Mouse (Mus musculus) c-Kit-positive CD71-positive TER-119-positive erythroid progenitor cells, embryonic 14.5 days (primary cell): ENCODE measurements around the gene Kcnk3.

Experiments
- DNase-seq: peaks from one replicate; pipeline ENCODE4 v3.0.0-alpha.2; 2013; ENCODE audit warnings: low spot score

Gene Kcnk3

DNA sequence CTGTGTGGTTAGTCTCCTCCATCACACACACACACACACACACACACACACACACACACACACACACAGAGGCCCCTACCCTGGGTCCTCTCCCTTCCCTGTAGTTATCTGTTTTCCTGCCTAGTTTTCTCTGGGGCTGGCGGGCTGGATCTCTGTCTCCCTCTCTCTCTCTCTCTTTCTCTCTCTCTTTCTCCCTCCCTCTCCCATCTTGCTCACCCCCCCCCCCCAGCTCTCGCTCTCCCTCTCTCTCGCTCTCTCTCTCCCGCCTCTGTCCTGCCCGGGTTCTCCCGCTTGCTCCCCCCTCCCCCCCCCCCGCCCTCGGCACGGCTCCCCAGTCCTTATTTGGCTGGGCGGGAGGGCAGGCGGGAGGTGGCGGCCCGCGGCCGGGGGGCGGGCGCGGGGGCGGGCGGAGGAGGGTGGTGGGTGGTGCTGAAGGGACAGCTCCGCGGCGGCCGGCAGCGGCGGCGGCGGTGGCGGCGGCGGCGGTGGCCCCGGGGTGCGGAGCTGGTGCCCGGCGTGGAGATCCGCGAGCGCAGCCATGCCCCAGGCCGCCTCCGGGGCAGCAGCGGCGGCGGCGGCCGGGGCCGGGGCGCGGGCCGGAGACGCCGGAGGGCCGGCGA lies at the start of gene Kcnk3:
Gene Kcnk3 (plus strand): TSS at position 490 of the 620 bp plus-strand sequence.
- DNase-seq: no peak

DNA sequence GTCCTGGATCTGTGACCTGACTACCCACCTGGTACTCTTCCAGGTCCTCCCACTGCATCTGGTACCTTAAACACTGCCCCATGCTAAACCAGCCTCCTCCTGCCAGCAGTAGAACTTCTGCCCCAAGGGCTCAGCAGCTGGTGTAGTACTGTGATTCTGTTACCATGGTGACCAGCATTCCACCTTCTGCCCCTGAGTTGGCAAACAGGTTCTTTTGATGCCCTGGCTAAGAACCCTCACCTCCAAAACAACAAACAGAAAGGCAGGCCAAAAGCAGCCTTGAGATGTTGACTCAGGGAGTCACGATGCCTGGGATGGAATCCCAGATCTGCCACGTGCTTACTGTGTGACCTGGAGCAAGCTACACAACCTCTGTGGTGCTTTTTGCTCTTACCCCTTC lies 42.3 kb upstream of the Kcnk3 start, which contains the start of gene Cib4:
Gene Cib4 (minus strand): TSS at position 139 of the 400 bp plus-strand sequence.
- DNase-seq: no peak

DNA sequence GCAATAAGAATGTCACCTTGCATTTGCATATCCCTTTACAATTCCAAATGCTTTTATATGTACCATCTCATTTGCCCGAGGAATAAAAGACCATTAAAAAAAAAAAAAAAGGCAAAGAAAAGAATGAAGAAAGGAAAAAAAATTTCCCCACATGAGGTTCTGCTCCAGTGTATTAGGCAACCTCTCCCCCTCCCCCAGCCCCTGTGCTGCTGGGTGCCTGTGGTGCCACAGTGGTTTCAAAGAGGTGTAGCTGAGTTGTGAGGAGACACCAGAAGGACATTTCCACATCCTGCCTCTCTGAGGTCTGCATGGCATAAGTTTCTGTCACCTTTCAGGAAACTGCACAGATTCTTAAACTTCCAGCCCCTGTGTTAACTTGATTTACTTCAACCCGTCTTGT lies 39.3 kb upstream of the Kcnk3 start:
- DNase-seq: no peak

DNA sequence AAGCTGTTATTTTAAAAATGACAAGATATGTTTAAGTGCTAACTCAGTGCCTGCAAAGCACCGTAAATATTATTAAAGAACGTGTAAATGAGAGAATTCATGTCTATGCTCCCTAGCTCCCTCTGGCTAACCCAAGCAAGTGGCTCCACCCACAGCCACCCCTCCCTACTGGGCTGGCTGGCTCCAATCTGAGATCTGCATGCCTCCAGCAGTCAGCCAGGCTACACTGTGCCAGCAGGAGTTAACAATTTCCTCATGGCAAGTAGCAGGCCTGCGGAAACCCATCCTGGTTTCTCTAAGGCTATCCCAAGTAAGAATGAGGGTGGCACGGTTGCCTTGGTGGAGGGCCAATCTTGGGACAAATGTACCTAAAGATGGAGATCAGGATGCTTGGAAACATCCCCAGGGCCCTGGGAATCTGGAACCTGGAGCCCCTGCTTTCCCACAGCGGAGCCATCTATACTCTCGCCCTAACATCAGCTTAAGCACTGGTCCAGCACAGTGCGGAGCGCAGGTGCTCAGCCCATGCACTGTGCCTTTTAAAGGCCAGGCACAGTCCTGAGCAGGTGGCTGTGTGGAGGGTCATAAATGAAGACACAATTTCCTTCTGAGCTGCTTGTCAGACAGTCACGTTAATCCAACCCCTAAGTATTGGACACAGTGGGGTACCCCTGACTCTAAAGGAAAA lies 37.5 kb upstream of the Kcnk3 start:
- DNase-seq: no peak

DNA sequence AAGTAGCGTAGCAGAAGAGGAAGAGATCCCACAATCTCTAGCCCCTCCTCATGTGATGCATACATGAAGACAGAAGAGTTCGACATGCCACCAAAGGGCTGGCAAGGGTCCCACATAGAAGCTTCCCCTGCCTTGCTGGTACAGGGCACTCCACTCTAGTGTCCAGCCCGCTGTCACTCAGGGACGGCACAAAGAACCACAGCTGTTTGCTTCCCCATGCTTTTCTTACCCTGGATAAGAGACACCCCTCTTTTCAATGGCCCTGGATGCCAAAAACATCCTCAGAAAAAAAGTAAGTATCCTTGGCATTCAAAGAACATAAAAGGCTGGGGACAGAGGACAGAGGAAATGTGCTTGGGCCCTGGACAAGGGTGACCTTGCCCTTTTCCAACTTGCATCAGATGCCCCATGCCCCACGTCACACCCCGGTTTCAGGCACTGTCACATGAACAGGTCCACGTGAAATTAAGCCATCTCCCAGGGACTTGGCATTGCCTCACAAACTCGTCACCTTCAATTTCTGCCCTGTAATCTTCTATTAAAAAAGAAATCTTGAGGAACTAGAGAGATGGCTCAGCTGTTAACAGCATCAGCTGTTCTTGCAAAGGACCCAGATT lies 36.8 kb upstream of the Kcnk3 start:
- DNase-seq: no peak

DNA sequence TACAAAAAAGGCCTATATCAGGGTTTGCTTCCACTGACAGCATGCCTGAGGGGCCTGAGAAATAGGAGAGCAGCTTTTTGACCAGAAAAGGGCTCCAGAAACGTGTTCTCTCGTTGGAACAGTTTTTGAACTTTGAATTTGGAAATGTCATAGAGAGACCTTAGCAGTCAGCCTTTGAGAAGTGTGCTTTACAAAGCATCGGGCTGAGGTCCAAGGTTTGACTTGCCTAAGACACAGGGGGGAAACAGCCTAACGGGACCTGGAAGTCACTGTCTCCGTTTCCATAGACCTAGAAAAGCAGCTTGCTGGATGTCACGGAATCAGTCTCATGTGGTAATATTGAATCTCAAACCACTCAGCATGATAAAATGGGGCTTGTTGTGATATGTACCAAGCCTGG lies 36.0 kb upstream of the Kcnk3 start:
- no peak for DNase-seq

DNA sequence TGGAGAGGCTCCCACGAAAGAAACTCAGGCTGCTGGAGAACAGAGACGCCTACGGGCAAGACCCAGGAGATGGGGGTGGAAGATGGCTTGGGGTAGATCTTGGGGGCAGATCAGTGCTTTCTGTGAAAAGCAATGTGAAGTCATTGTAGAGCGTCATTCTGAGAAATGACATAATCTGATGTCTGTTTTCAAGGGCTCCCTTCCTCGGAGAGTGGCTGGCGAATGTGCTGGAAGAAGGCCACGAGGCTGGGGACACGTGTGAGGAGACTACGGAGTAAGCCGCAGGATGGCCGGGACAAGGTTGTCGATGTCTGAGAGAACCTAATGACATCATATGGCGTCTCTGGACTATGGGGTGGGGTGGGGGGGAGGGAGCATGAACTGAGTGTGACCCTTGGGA lies 34.0 kb upstream of the Kcnk3 start:
- DNase-seq: no peak

DNA sequence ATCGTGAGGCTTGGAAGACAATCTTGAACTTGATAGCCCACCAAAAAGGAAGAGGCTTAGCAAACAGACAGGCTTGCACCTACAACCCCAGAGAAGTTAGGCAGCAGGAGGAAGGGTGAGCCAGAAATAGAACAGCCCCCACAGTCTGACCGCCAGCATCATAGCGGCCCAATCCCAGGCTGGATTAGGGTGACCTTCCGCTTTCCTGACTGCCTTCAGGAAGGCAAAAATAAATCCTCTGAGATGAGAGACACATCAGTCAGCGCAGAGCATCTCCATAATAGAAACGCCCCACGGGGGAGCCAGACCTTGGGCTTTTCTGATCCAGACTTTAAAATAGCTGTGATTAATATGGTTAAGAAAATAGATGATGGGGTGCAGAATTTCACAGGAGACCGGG lies 33.0 kb upstream of the Kcnk3 start:
- no peak for DNase-seq

DNA sequence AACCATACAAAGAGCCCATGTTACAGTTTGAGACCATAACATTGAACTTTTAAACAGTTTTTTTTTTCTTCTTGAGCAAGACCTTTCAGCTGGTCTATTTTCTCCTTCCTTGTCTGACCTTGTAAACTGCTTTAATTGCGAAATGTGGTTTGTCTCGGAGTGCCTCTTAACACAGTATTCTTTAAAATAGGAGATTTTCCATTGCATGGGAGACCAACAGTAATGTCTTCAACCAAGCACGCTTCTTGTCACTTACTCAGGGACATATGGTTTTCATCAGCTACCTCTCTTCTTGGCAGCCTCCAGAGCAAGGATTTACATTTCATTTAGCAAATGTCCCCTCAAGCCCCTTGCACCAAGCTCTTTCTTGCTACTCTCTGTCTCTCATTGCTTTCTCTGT lies 31.7 kb upstream of the Kcnk3 start:
- no peak for DNase-seq

DNA sequence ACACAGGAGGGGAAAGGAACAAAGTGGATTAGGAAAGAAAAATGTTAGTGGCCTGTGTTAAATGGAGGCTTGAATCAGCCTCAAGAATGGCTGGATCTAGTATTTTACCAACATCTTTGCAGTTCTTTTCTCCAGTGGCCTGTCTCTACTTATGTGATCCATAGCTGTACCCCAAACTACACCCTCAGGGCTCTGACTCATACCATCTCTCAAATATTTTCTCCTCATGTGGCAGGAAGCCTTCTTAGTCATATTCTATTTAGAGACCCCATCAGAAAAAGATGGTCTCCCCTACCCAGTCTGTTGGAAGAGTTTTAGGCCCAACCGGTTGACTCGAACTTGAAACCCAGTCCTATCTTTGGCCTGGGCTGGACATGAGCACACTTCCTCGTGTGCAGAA lies 28.5 kb upstream of the Kcnk3 start:
- DNase-seq: no peak

DNA sequence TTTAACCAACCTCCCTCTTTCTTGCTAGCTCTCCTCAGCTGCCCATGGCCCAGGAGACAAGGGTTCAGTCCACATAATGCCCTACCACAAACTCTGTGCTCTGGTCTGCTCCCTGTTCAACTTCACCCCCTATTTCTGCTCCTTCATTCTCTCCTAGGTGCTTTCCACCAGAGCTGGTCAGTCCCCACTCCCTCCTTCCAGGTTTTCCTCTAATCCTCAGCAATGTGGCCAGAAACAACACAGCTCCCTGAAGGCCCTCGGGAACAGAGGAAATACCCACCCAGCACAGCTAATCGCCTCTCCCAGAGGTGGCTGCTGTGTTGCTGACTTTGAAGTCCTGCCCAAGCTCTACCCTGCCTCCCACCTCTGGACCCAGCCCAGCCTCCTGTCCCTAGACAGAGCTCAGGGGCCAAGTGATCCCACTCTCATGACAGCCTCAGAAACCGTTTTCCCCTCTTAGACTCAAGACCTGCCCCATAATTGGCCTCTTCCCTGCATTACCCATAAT lies 27.9 kb upstream of the Kcnk3 start:
- DNase-seq: no peak

DNA sequence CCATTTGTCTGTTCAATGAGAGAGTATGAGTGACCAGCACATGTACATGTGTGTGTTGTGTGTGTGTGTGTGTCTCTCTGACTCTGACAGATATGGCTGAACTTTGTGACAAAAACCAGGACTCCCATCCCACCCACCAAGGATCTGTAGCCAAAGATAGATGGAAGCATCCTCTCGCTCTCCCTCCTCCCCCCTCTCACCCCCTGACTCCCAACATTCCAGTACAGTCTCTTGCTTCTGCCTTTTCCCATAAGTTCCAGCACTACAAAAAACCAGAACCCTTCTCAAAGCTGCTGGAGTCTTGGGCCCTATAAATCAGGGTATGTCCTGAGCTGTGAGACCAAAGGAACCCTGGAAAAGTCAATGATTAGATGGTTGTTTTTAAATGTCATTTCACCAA lies 19.5 kb upstream of the Kcnk3 start:
- no peak for DNase-seq

DNA sequence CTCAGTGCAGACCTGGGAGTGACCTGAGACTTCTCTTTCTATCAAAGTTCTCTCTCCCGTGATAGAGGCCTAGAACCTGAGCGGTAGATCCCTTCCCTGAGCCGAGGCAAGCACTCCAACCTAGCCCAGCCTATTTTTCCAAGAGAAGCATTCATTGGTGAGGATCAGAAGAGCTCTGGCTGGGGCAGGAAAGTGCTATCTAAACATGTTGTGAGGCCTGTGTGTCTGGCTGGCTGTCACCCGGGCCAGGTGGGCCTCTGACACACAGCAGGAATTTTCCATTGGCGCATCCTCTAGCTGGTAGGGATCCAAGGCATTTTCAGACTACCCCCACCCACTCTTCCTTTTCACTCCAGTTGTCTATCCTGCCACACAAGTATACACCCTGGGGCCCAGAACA lies 16.1 kb upstream of the Kcnk3 start:
- DNase-seq: no peak

DNA sequence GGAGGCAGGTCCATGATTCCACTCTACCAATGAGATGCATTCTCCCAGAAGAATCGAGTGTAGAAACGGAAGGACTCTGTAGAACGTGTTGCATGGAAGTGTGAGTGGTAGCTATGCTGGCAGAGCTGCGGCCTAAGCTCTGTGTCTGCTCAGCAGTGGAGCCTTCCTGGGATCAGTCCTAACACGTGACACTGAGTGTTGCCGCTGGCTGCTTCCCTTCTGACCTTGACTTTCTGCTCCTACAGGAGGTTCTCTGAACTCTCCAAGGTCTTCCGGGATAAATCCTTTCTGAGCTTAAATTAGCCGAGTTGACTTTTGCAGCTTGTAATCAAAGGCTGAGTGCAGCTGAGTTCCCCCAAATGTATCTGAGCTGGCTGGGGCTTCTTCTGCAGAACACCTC lies 13.6 kb upstream of the Kcnk3 start:
- no peak for DNase-seq

DNA sequence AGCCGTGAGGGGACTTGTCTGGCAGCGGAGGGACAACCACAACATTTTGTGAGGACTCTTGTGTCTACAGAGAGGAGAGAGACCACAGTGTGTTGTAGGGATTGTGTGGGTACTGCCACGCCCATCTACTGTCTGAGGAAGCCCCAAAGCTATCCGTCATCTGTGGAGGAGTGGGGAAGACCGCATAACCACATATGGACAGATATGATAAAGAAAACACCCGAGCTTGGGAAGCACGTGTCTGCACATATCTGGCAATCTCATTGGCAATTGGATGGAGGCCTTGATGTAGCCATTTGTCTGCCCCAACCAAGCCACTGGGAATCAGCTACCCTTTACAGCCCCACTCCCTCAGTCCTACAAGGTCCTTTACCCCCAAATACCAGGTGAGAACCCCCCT lies 11.7 kb upstream of the Kcnk3 start:
- peak; percentile 5 for DNase-seq

DNA sequence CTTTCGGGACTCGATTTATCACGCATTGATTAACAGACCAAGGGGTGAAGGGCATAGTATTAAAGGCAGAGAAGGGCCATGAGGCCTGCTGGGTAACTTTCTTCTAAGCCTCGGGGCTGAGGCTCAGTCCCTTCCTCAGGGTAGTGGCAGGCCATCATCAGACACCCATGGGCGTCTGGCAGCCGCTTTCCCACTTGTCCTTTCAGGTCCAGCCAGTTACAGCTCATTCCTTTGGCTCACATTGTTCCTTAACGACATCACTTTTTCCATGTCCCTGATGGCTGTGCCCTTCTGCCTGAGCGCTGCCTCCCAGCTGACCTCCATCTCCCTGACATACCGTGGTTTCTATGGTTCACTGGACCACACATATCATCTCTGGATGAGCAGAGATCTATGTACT lies 10.7 kb upstream of the Kcnk3 start:
- DNase-seq: no peak

DNA sequence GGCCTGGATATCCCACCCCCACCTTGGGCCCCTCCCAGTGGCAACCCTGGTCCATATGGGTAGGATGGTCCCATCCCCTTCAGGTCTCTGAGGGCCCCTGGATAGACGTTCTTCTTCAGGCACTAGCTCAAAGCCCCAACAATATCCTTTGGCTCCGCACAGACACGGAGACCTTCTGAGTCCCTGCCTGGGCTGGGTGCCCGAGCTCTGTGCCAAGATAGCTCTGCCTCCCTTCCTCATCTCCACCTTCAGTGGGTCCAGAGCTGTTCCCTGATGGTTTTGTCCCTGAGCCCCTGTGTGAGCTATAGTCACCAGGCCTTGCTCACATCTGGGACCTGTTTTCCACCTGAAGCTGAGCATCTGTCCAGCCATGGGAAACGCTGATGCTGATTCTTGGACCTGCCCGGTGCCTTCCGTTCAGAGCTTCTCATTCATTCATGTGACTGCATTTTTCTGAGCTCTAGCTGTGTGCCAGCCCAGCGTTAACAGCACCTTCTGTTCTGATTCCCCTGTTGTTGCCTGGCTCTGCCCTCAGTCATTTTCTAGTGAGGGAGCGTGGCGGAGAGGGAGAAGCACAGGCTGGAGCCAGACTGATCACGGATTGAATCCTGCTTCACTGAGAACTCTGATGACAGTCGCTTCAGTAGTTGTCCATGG lies 10.2 kb upstream of the Kcnk3 start:
- no peak for DNase-seq

DNA sequence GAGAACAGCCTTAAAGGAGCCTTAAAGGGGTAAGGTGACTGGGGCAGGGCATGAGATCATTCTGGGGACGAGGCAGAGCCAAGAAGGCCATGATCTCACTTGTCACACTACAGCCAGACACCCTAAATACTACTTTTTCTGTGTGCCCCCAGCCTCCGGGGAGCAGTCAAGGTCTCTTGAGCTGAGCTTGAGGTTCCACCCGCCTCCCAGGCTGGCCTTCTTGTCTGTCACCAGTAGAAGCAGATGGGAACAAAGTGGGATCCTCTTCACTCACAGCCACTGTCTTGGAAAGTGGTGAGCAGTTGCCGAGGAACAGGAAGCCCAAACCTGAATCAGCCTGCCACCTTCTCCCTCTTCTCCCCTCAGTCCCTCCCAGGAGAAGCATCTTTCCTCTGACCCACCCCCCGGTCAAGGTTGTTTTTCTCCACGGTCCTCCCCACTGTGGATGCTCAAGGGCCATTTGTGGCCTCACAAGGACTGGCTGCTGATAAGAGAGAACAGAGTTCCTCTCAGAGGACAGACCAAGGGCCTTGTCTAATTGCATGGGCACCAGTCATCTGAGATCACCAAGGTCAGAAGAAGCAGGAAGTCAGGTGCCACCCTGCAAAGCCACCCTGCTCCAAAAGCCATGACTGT lies 9.4 kb upstream of the Kcnk3 start:
- no peak for DNase-seq

DNA sequence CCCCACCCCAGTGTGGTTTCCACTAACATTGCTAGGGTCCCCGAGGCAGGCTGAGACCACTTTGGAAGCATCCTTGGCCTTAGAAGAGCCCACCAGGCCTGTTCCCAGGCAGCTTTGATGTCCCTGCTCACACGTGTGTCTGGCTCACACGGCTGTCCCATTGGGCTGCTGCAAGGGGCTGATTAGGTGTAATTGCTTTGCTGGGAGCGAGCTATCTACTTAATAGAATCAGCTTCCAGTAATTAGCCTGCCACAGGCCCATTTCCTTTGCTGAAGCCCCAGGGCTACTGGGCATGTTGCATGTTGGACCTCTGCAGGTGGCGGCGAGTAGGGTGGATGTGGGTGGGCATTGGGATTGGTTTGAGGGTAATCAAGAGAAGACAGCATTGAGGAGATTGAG lies 7.2 kb upstream of the Kcnk3 start:
- no peak for DNase-seq

DNA sequence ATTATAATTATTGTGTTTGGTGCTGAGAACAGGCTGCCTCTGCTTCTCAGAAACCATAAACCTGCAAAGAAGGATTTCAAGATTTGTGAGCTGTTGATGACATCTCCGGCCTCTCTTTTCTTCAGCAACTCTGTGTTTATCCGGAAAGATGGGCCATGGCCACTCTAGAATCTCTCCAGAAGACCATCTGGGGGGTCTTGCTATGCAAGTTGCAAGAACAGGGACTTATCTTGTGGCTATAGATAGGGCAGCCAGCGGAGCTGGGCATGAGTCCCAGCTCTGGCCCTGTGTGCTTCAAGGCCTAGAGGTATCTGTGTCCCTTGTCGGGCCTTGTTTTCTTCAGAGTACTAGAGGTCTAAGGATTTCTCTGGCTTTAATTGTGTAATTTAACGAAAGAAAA lies 6.0 kb upstream of the Kcnk3 start:
- DNase-seq: no peak

DNA sequence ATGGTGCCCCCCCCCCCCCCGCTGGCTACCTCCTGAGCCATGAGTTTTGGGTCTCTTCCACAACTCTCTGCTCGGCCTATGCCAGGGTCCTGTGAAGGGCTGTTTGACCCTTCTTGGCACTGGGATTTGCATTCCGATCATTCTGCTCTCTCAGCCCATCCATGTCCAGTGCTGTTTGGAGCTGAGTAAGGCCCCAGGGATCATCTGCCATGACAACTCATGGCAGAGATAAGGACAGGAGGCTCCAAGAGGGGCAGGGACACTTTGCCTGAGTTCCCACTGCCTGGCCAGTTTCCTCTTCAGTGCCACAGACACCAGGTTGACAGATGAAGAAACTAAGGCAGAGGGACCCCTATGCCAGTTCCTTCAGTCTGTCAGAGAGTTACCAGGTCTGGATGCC lies 1.4 kb upstream of the Kcnk3 start:
- DNase-seq: no peak

DNA sequence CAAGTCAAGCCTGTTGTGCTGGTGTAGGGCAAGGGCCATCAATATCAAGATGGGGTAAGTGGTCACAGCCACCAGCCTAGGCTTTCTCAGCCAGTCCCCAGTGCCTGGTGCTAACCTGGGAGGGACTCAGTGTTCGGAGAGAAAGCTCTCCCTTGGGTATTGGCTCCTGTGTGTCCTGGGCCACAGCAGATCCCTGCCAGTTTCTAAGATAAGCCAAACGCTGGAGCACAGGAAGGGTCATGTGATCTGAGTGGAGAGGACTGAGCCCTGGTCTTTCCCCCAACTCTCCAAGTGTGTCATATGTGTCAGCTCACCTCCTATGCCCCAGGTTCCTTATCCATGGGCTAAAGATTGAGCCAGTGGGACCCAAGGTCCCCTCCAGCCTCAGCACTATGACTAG lies 869 bp upstream of the Kcnk3 start:
- DNase-seq: no peak
